Mouse (Mus musculus): Measurements from ENCODE around the gene Kel.

GRCm38 (mm10) chr6:41646672-41647071 is 57.5 kb downstream of the Kel start:
- TF ChIP-seq CTCF (IDR thresholded peaks at IDR 0.05; ENCODE audit: borderline replicate concordance, control insufficient read depth, extremely low read depth, insufficient read depth, low read length, poor library complexity) (no peak), POLR2A (IDR thresholded peaks at IDR 0.05; ENCODE audit: control insufficient read depth, extremely low read depth, insufficient read depth, low read length, poor library complexity) (no peak)
